Mouse (Mus musculus): ENCODE measurements at regions not wholly inside any gene's neighbourhood (a gene's known extent, or its start where the extent isn't known, plus 50 kb on each side); places are given as distances from the start of the nearest gene placed in this dataset.

DNA sequence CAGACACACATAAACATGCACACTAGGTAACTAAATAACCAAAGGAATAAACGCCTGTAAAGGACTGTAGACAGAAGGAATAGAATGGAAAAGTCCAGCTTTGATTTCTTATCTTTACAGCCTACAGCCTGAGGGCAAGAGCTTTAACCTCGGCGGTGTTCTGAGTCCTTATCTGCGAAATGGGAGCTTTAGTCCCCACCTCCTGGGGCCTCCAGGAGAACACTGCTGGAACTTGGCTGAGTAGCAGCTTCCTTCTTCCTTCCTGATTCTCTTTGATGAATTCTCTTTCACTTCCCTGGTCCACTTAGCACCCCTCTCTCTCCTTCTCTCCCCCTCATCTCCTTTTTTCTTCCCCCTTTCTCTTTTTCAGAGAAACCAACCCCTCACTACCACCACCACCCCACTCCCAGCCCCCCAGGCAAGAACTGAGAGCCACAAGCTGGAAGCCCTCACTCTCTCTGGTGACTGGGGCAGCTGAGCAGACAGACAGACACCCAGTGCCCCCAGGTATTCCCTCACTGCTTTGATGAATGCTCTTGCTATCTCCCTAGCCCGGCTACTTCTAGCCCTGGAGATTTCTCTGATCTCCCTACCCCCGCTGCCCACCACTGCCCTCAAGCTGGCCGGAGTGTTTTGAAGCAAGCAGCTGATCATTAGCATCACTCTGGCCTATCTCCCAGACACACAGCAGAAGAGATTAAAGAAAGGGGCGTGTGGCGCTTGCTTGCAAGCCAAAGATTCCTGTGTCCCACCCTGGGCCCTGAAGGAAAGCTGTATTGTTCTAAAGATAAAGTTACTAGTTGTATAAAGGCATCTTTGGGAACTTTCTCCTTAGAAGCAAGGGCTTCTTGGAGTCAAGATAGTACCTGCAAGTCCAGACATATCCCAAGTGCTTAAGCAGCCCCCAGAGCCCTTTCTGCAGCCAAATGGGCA is 81.9 kb upstream of the Tbx3 start:
- 25% methylated on average over 9 of the region's 9 CpGs for WGBS
- DNase-seq (ENCODE audit: low spot score) (no peak), ATAC-seq (replicated peaks; ENCODE audit: low FRiP score, low TSS enrichment, low read depth) (no peak)
- Histone ChIP-seq H3K9ac (ENCODE audit: low read length) (no peak overlapping the region), H3K27ac (ENCODE audit: low read depth) (no peak overlapping the region), H3K9me3 (ENCODE audit: control insufficient read depth, low read length) (no peaks in the 10 kb centered on the region), H3K4me3 (ENCODE audit: low read depth, low read length) (no peak overlapping the region), H3K36me3 (ENCODE audit: control insufficient read depth, insufficient read depth, low read length) (no peaks in the 10 kb centered on the region), H3K4me1 (replicated peaks; ENCODE audit: control insufficient read depth, insufficient read depth, low read length) (peaks cover 6% of the 10 kb centered on the region; the same call in 1 of the 2 replicates), H3K4me2 (ENCODE audit: low read length) (no peak overlapping the region), H3K27me3 (replicated peaks; ENCODE audit: control insufficient read depth, insufficient read depth, low read length) (no peaks in the 10 kb centered on the region)

DNA sequence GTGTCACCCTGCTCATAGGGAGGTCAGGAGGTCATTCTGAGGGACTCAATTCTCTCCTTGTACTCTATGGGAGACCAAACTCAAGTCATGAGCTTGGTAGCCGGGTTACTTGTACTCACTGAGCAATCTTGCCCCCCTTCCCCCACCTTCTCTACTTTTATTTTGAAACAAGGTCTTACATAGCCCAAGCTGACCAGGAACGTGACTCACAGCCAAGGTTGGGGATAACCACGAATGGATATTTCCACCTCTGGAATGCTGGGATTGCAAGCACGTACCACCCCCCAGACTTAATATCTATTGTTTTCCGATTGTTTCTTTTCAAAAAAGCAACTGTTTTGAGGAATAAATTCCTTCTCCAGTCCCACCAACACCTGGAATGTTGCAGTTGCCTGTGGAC is 79.2 kb upstream of the Tbx3 start:
- WGBS: 82% methylated on average over 5 of the region's 5 CpGs
- Histone ChIP-seq H3K27me3 (replicated peaks; ENCODE audit: control insufficient read depth, insufficient read depth, low read length) (no peaks in the 10 kb centered on the region), H3K9me3 (ENCODE audit: control insufficient read depth, low read length) (no peaks in the 10 kb centered on the region), H3K27ac (ENCODE audit: low read depth) (no peak overlapping the region), H3K4me3 (ENCODE audit: low read depth, low read length) (no peak overlapping the region), H3K4me1 (replicated peaks; ENCODE audit: control insufficient read depth, insufficient read depth, low read length) (peaks cover 6% of the 10 kb centered on the region; the same call in 1 of the 2 replicates), H3K36me3 (ENCODE audit: control insufficient read depth, insufficient read depth, low read length) (no peaks in the 10 kb centered on the region), H3K4me2 (ENCODE audit: low read length) (no peak overlapping the region), H3K9ac (ENCODE audit: low read length) (no peak overlapping the region)
- no peak for DNase-seq (ENCODE audit: low spot score)
- ATAC-seq (replicated peaks; ENCODE audit: low FRiP score, low TSS enrichment, low read depth): no peak

DNA sequence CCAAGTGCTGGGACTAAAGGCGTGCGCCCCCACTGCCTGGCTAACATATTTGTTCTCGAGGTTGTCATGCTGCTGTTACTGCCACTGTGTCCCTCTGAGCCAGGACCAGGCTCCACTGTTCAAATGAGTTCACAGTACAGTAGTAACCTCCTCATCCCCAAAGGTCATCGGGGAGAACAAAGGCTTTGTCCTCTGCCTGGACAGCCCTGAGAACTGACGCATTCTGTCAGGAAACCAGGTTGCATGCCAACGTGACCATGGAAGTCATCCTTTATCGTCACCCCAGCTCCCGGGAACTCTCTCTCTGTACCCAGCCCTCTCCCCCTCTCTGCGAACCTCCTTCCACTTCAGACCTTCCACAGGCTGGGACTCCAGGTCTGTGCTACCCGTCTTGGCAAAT is 77.6 kb upstream of the Tbx3 start:
- no peaks in the 10 kb centered on the region for H3K9me3 ChIP-seq (ENCODE audit: control insufficient read depth, low read length)
- H3K27me3 ChIP-seq (replicated peaks; ENCODE audit: control insufficient read depth, insufficient read depth, low read length): no peaks in the 10 kb centered on the region
- no peaks in the 10 kb centered on the region for H3K36me3 ChIP-seq (ENCODE audit: control insufficient read depth, insufficient read depth, low read length)
- no peak for DNase-seq (ENCODE audit: low spot score)
- H3K4me2 ChIP-seq (ENCODE audit: low read length): no peak overlapping the region
- no peak for ATAC-seq (replicated peaks; ENCODE audit: low FRiP score, low TSS enrichment, low read depth)
- H3K4me1 ChIP-seq (replicated peaks; ENCODE audit: control insufficient read depth, insufficient read depth, low read length): peaks cover 5% of the 10 kb centered on the region; the same call in 1 of the 2 replicates
- no peak overlapping the region for H3K27ac ChIP-seq (ENCODE audit: low read depth)
- WGBS: 84% methylated on average over 10 of the region's 10 CpGs
- no peak overlapping the region for H3K4me3 ChIP-seq (ENCODE audit: low read depth, low read length)
- H3K9ac ChIP-seq (ENCODE audit: low read length): no peak overlapping the region

- H3K27me3 ChIP-seq (replicated peaks; ENCODE audit: control insufficient read depth, insufficient read depth, low read length): no peaks in the 10 kb centered on the region
- no peak overlapping the region for H3K4me3 ChIP-seq (ENCODE audit: low read depth, low read length)
- DNase-seq (ENCODE audit: low spot score) (no peak), ATAC-seq (replicated peaks; ENCODE audit: low FRiP score, low TSS enrichment, low read depth) (no peak)
- no peak overlapping the region for H3K4me2 ChIP-seq (ENCODE audit: low read length)
- no peak overlapping the region for H3K9ac ChIP-seq (ENCODE audit: low read length)
- no peak overlapping the region for H3K27ac ChIP-seq (ENCODE audit: low read depth)
- 91% methylated on average over 8 of the region's 8 CpGs for WGBS
- no peaks in the 10 kb centered on the region for H3K9me3 ChIP-seq (ENCODE audit: control insufficient read depth, low read length)
- H3K36me3 ChIP-seq (ENCODE audit: control insufficient read depth, insufficient read depth, low read length): no peaks in the 10 kb centered on the region
- H3K4me1 ChIP-seq (replicated peaks; ENCODE audit: control insufficient read depth, insufficient read depth, low read length): 0 out of 2 replicates have a peak, but pooled peaks cover 5% of the 10 kb centered on the region
Observed at GRCm38 (mm10) chr5:119594541-119594940, 75.9 kb upstream of the Tbx3 start.

DNA sequence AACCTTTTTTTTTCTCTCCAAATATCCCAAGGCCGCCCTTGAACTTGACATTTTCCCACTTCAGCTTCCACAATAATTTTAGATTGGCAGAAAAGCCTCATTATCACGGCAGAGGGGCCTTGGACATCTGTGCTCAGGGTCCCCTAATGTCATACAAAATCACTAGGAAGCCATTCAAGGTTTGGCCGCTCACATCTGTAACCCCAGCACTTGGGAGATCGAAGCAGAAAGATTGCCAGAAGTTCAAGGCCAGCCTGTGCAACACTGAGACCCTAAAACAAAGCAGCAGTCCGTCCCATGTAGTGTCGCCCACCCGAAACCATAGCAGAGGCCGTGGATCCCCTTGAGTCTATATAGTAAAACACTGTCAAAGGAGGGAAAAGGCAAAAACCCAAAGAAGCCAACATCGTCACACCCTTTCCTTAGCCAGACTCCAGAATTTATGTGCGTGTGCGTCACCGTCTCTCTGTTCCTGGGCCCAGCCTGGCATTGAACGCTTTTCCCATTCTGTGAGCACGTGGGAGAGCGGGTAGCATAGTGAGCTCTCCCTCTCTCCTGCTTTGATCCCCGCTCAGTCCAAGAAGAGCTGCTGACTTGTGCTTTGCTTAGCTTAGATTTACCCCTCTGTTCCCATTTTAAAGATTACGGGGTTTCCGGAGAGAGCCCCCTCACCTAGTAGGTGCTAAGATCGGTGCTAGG is 74.0 kb upstream of the Tbx3 start:
- H3K4me1 ChIP-seq (replicated peaks; ENCODE audit: control insufficient read depth, insufficient read depth, low read length): 0 out of 2 replicates have a peak, but pooled peaks cover 5% of the 10 kb centered on the region
- H3K4me3 ChIP-seq (ENCODE audit: low read depth, low read length): no peak overlapping the region
- H3K9me3 ChIP-seq (ENCODE audit: control insufficient read depth, low read length): no peaks in the 10 kb centered on the region
- no peak overlapping the region for H3K4me2 ChIP-seq (ENCODE audit: low read length)
- no peak for DNase-seq (ENCODE audit: low spot score)
- no peaks in the 10 kb centered on the region for H3K27me3 ChIP-seq (replicated peaks; ENCODE audit: control insufficient read depth, insufficient read depth, low read length)
- 84% methylated on average over 19 of the region's 19 CpGs for WGBS
- no peak for ATAC-seq (replicated peaks; ENCODE audit: low FRiP score, low TSS enrichment, low read depth)
- H3K36me3 ChIP-seq (ENCODE audit: control insufficient read depth, insufficient read depth, low read length): no peaks in the 10 kb centered on the region
- H3K9ac ChIP-seq (ENCODE audit: low read length): no peak overlapping the region
- no peak overlapping the region for H3K27ac ChIP-seq (ENCODE audit: low read depth)

DNA sequence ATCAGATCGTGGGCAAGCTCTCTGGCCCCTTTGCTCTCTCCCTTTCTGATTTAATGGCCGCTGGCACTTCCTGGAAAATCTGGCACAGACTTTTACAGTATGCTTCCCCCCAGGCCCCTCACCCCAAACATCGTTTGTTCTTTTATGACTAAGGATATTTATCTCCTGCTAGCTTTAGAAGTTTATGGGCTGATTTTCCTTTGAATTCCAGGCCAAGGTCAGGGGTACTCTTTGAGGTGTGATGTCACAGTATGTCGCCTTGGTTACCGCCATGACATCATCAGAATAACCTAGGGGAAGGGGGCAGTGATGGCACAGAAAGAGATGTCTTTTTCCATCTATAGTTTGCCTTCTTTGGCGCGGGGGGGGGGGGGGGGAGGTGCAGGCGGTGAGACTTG is 73.5 kb upstream of the Tbx3 start:
- ATAC-seq (replicated peaks; ENCODE audit: low FRiP score, low TSS enrichment, low read depth) (no peak), DNase-seq (ENCODE audit: low spot score) (no peak)
- 70% methylated on average over 8 of the region's 8 CpGs for WGBS
- Histone ChIP-seq H3K27me3 (replicated peaks; ENCODE audit: control insufficient read depth, insufficient read depth, low read length) (no peaks in the 10 kb centered on the region), H3K4me2 (ENCODE audit: low read length) (no peak overlapping the region), H3K36me3 (ENCODE audit: control insufficient read depth, insufficient read depth, low read length) (no peaks in the 10 kb centered on the region), H3K4me1 (replicated peaks; ENCODE audit: control insufficient read depth, insufficient read depth, low read length) (0 out of 2 replicates have a peak, but pooled peaks cover 5% of the 10 kb centered on the region), H3K9ac (ENCODE audit: low read length) (no peak overlapping the region), H3K9me3 (ENCODE audit: control insufficient read depth, low read length) (no peaks in the 10 kb centered on the region), H3K4me3 (ENCODE audit: low read depth, low read length) (no peak overlapping the region), H3K27ac (ENCODE audit: low read depth) (no peak overlapping the region)

GRCm38 (mm10) chr5:119597530-119597929 is 72.9 kb upstream of the Tbx3 start:
- no peak overlapping the region for H3K4me2 ChIP-seq (ENCODE audit: low read length)
- WGBS: 81% methylated on average over 3 of the region's 3 CpGs
- 0 out of 2 replicates have a peak, but pooled peaks cover 5% of the 10 kb centered on the region for H3K4me1 ChIP-seq (replicated peaks; ENCODE audit: control insufficient read depth, insufficient read depth, low read length)
- no peak overlapping the region for H3K4me3 ChIP-seq (ENCODE audit: low read depth, low read length)
- H3K9me3 ChIP-seq (ENCODE audit: control insufficient read depth, low read length): no peaks in the 10 kb centered on the region
- no peak overlapping the region for H3K27ac ChIP-seq (ENCODE audit: low read depth)
- H3K9ac ChIP-seq (ENCODE audit: low read length): no peak overlapping the region
- no peaks in the 10 kb centered on the region for H3K36me3 ChIP-seq (ENCODE audit: control insufficient read depth, insufficient read depth, low read length)
- DNase-seq (ENCODE audit: low spot score) (no peak), ATAC-seq (replicated peaks; ENCODE audit: low FRiP score, low TSS enrichment, low read depth) (no peak)
- H3K27me3 ChIP-seq (replicated peaks; ENCODE audit: control insufficient read depth, insufficient read depth, low read length): no peaks in the 10 kb centered on the region

DNA sequence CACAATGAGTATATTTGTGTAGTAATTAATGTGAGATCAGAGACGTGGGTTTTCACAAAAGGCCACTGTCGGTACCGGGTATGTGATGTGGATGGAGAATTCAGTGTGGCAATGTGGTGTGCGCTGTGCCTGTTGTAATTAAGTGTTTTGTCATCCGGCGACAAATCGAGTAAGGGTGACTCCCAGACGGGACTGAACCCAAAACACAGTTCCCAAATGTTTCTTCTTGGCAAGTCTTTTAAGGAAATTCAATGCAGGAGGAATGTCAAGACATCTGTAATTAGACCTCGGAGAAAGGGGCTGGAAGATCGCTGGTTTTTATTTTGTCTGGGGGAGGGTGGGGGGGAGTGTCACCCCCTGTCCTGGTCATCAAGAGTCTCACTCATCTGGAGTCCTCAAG is 72.3 kb upstream of the Tbx3 start:
- H3K36me3 ChIP-seq (ENCODE audit: control insufficient read depth, insufficient read depth, low read length): no peaks in the 10 kb centered on the region
- no peak for ATAC-seq (replicated peaks; ENCODE audit: low FRiP score, low TSS enrichment, low read depth)
- no peak overlapping the region for H3K9ac ChIP-seq (ENCODE audit: low read length)
- no peak overlapping the region for H3K4me2 ChIP-seq (ENCODE audit: low read length)
- 0 out of 2 replicates have a peak, but pooled peaks cover 5% of the 10 kb centered on the region for H3K4me1 ChIP-seq (replicated peaks; ENCODE audit: control insufficient read depth, insufficient read depth, low read length)
- no peak for DNase-seq (ENCODE audit: low spot score)
- no peaks in the 10 kb centered on the region for H3K27me3 ChIP-seq (replicated peaks; ENCODE audit: control insufficient read depth, insufficient read depth, low read length)
- no peaks in the 10 kb centered on the region for H3K9me3 ChIP-seq (ENCODE audit: control insufficient read depth, low read length)
- no peak overlapping the region for H3K4me3 ChIP-seq (ENCODE audit: low read depth, low read length)
- 69% methylated on average over 10 of the region's 10 CpGs for WGBS
- no peak overlapping the region for H3K27ac ChIP-seq (ENCODE audit: low read depth)

Measured in intestine, embryonic 14.5 days (tissue).